Mouse (Mus musculus) stomach, postnatal 0 days (tissue): ENCODE data around the gene Opn1sw.

ENCODE experiments used
- CTCF ChIP-seq: IDR thresholded peaks from 2 replicates; pipeline ENCODE4 v1.5.1; 2016; ENCODE audit warnings: antibody characterized with exemption, low read depth, mild to moderate bottlenecking, moderate library complexity
- EP300 ChIP-seq: optimal IDR thresholded peaks from 2 replicates; pipeline ENCODE3; 2016; ENCODE audit warnings: antibody characterized with exemption

DNA sequence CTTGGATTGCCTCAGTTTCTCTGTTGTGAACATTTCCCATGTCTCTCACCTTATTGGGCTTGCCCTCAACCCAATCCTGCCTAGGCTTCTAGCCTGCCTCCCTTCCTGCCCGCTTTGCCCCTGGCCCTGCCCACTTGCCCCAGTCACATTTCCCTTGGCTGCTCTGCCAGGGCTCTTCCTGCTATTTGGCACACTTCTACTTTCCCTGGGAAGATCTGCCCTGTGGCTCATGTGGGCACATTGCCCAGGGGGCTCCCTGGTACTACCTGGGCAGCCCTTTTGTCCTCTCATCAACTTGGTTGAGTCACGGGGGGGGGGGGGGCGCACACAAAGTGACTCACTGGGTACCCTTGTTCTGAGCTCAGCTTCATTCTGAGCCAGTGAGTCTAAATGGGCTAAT is 43.9 kb upstream of the Opn1sw start:
- TF ChIP-seq CTCF (no peak), EP300 (no peak)
